Mouse (Mus musculus): ENCODE measurements around the gene Tra2a.

The Tra2a gene

DNA sequence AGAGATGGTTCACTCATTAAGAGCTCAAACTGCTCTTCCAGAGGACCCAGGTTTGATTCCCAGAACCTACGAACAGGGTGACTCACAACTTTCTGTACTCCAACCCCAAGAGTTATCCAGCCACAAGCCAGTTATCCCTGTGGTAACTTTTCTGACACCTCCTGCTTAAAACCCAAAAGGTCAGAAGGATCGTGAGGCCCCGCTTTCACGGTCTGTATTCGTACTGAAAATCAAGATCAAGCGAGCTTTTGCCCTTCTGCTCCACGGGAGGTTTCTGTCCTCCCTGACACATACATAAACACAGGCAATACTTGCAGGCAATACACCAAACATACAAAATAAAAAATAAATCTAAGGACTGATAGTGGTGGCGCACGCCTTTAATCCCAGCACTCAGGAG, 27.5 kb downstream of the Tra2a start:
- peak; percentile 90 for DNase-seq (ENCODE audit: low read depth, low spot score)

- peak; percentile 35 for DNase-seq (ENCODE audit: low read depth, low spot score)
Measured at GRCm38 (mm10) chr6:49233356-49233755, 30.5 kb downstream of the Tra2a start.

DNA sequence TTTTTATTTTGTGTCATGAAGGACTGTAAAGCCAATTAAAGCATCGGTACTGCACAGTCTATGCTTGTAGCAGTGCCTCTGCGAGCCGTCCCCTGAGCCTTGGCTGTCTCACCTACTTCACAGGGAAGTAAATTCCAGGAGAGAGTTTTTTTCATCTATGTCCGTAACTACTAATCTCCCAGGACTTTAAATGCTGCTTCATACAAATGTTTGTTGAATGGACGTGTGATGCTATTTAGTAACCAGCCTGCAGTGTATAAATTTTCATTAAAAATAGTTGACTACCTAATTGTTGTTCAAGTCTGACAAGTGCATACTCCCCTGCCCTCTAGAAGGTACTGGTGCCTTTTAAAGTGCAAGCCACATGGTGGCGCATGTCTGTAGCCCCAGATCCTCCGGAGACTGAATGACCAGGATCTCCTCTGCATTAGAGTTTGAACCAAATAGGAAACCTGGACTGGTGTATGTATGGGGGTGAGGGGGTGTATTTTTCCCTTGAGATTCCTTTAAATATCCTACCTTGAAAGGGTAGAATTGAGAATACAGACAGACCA, 35.6 kb downstream of the Tra2a start:
- peak; percentile 51 for DNase-seq (ENCODE audit: low read depth, low spot score)

GRCm38 (mm10) chr6:49227184-49227735, 36.6 kb downstream of the Tra2a start:
- DNase-seq (ENCODE audit: low read depth, low spot score) = peak; percentile 61

GRCm38 (mm10) chr6:49225728-49226123, 38.1 kb downstream of the Tra2a start:
- DNase-seq (ENCODE audit: low read depth, low spot score) = no peak

GRCm38 (mm10) chr6:49224923-49225727, 38.7 kb downstream of the Tra2a start:
- no peak for DNase-seq (ENCODE audit: low read depth, low spot score)

- no peak for DNase-seq (ENCODE audit: low read depth, low spot score)
Measured at GRCm38 (mm10) chr6:49221906-49222305, 41.9 kb downstream of the Tra2a start.

DNA sequence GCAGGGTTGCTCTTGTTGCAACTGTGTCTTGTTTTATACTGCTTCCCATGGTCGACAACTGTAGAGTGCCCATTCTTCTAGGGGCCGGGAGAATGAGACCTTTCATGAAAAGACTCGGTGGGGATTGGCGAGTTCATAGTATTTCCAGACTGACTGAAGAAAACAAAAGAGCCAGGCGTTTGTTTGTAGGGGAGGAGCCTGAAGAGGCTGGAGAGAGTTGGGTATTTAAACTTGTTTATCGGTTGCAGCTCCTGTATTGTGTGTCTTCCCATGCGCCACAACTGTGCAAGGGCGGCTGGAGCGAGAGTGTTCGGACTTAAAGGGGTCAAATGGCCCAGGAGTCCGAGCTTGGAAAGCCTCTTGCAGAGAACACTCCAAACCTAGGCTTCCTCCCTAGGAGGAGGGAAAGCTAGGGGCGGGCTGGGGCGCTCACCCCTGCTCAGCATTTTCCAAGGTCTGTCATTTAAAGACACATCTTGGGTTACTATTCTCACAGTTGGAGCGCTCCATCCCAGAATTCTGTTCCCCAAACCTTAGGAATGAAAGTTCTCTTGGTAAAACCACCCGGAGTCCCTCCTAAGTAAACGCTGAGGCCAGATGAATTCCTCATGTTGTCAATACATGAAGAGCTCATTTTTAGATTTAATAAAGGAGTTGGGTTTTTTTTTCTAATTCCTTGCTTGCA, 43.8 kb downstream of the Tra2a start:
- no peak for DNase-seq (ENCODE audit: low read depth, low spot score)

GRCm38 (mm10) chr6:49219001-49219560, 44.8 kb downstream of the Tra2a start:
- DNase-seq (ENCODE audit: low read depth, low spot score) = no peak

GRCm38 (mm10) chr6:49218275-49218802, 45.5 kb downstream of the Tra2a start:
- peak; percentile 70 for DNase-seq (ENCODE audit: low read depth, low spot score)

DNA sequence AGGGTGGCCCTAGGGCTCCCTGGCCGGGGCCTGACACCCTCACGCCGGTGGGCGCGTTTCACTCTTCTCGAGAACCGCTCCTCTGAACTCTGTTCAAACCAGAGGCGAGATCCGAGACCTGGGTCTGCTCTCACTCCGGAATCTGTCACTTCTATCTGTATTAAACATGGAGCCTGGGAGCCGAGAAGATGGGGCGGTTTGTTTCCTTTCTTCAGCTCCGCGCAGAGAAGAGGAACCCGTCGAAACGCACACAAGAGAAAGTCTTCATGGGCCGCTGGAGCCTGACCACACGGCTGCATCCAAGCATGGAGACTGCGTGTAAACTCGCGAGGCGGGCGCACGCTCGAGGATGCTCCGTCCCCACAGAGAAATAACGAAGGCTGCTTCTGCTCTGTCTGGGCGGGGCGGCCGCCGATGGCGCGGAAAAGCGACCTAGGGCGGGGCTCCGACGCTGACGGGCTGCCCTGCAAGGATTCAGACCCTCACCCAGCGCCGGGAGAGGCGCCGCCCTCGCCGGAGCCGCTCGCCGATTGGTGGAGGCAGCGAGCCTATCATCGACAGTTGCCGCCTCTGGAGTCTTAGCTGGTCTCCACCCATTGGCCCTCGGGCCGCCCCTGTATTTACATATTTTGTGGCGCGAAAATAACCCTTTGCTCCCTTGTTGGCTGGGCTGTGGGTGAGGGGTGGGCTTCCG, 46.1 kb downstream of the Tra2a start:
- DNase-seq (ENCODE audit: low read depth, low spot score) = peak; percentile 87

GRCm38 (mm10) chr6:49216811-49217542, 46.9 kb downstream of the Tra2a start:
- DNase-seq (ENCODE audit: low read depth, low spot score) = no peak

- no peak for DNase-seq (ENCODE audit: low read depth, low spot score)
Measured at GRCm38 (mm10) chr6:49215748-49216585, 47.9 kb downstream of the Tra2a start.

- DNase-seq (ENCODE audit: low read depth, low spot score) = peak; percentile 76
Measured at GRCm38 (mm10) chr6:49214928-49215747, 48.7 kb downstream of the Tra2a start, which contains the start of gene Igf2bp3. Gene Igf2bp3 (minus strand): TSS chr6:49214957.

GRCm38 (mm10) chr6:49214086-49214927, 49.5 kb downstream of the Tra2a start:
- DNase-seq (ENCODE audit: low read depth, low spot score) = peak; percentile 64

DNA sequence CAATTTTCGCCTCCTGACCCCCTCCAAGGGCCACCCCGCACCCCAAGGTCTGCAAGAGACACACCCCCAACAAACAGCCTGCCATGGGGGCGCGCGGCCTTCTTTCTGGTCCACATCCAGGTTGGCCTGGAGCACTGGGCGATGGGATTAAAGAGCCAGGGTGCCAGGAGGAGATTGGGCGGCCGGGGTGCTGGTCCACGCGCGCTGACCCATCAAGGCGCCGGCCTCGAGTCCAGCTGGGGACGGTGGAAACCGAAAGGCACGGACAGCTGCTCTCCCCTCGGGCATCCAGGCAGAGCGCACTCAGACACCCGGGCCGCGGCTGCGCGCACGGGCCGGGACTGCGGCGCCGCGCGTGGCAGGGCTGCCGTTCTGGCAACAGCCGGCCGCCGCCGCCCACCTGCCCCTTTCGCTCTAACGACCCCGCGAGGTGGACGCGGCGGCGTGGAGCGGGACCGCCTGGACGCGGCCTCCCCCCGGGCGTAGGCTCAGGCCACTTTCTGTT, 50.2 kb downstream of the Tra2a start:
- DNase-seq (ENCODE audit: low read depth, low spot score) = peak; percentile 36

- DNase-seq (ENCODE audit: low read depth, low spot score) = no peak
Measured at GRCm38 (mm10) chr6:49212931-49213580, 50.8 kb downstream of the Tra2a start.

Measured in CD4-positive helper T cell, adult 2 months (primary cell).